Mouse (Mus musculus): ENCODE results near the gene Dppa3.

GRCm38 (mm10) chr6:122633411-122633810 is 7.2 kb downstream of the Dppa3 start:
- TF ChIP-seq CTCF (IDR thresholded peaks at IDR 0.05; ENCODE audit: low read depth, low read length) (no peak), GATA1 (IDR thresholded peaks at IDR 0.05; ENCODE audit: borderline replicate concordance, low read length) (no peak)
